In genomic region chr12:91742916-91743315, GRCm38 (mm10) we compare ENCODE assay signal across 21 mouse cellular contexts. TPM values are rescaled to one million over a fixed set of nuclear protein-coding genes. Genes with fewer than 3 reads are reported as not detected.
DNase-seq lines count a peak whose midpoint lies in the region; ATAC-seq and TF ChIP-seq lines count a peak whose summit lies in the region.
"Had no signal": no experiment of that assay in that cellular context is flagged by ENCODE, and none has a peak within 500 bp of the region (broad histone marks: within the 10 kb centered on the region; RNA-seq: fewer than 3 reads in every experiment).

No protein-coding gene starts in this region.

- ATAC-seq in erythroblast, adult 5-6 weeks (replicated peaks; ENCODE audit: low FRiP score, poor library complexity, severe bottlenecking): no peak
- ATAC-seq in heart, embryonic 13.5 days (ENCODE audit: extremely low read depth, insufficient number of reproducible peaks, low FRiP score, low TSS enrichment): no peak
- ATAC-seq in liver, embryonic 11.5 days (replicated peaks; ENCODE audit: low FRiP score): no peak
- ATAC-seq in liver, embryonic 14.5 days (ENCODE audit: insufficient read depth): no peak
- ATAC-seq: activated CD4-positive, CD25-positive, alpha-beta regulatory T cell, adult 4 months; forebrain, embryonic 15.5 days; hindbrain, embryonic 16.5 days had no signal

- WGBS in heart, embryonic 13.5 days: 87% methylated on average over 7 of the region's 7 CpGs
- 74% methylated on average over 7 of the region's 7 CpGs for WGBS in liver, embryonic 11.5 days
- WGBS in liver, embryonic 14.5 days (ENCODE audit: insufficient replicate concordance): 51% methylated on average over 7 of the region's 7 CpGs

- no peak overlapping the region for H3K27ac ChIP-seq in heart, embryonic 13.5 days (replicated peaks)
- H3K27ac ChIP-seq in liver, embryonic 11.5 days (ENCODE audit: low read depth, low read length): no peak overlapping the region
- H3K27ac ChIP-seq in liver, embryonic 14.5 days: no peak overlapping the region
- H3K27ac ChIP-seq: forebrain, embryonic 12.5 days; forebrain, embryonic 15.5 days; hindbrain, embryonic 10.5 days; hindbrain, embryonic 13.5 days had no signal

- H3K4me3 ChIP-seq in erythroblast, embryonic 14.5 days (replicated peaks): peak overlapping the region; percentile 17
- H3K4me3 ChIP-seq in heart, embryonic 13.5 days: no peak overlapping the region; the same call in 1 of the 2 replicates
- H3K4me3 ChIP-seq in liver, embryonic 11.5 days (ENCODE audit: low read depth, low read length): no peak overlapping the region
- H3K4me3 ChIP-seq in liver, embryonic 14.5 days (ENCODE audit: insufficient read depth in 1 of 2, low read depth in 2 of 2, low read length in 2 of 2): peak overlapping the region; percentile 25 to 65; a peak in 3 of 4 replicates
- H3K4me3 ChIP-seq: forebrain, embryonic 12.5 days; forebrain, embryonic 15.5 days; hindbrain, embryonic 10.5 days; hindbrain, embryonic 13.5 days had no signal

- no peaks in the 10 kb centered on the region for H3K9me3 ChIP-seq in erythroblast, embryonic 14.5 days (ENCODE audit: control insufficient read depth, low read length)
- H3K9me3 ChIP-seq in heart, embryonic 13.5 days: no peaks in the 10 kb centered on the region
- no peaks in the 10 kb centered on the region for H3K9me3 ChIP-seq in liver, embryonic 11.5 days (ENCODE audit: control insufficient read depth, low read length)
- H3K9me3 ChIP-seq in liver, embryonic 14.5 days (ENCODE audit: control insufficient read depth, low read length): no peaks in the 10 kb centered on the region
- H3K9me3 ChIP-seq: forebrain, embryonic 12.5 days; forebrain, embryonic 15.5 days; hindbrain, embryonic 10.5 days; hindbrain, embryonic 13.5 days had no signal

- H3K4me1 ChIP-seq in erythroblast, embryonic 14.5 days (ENCODE audit: control insufficient read depth): peaks cover 59% of the 10 kb centered on the region
- peaks cover 17% of the 10 kb centered on the region for H3K4me1 ChIP-seq in heart, embryonic 13.5 days
- H3K4me1 ChIP-seq in liver, embryonic 11.5 days (replicated peaks; ENCODE audit: control insufficient read depth, insufficient read depth, low read length): peaks cover 28% of the 10 kb centered on the region
- H3K4me1 ChIP-seq in liver, embryonic 14.5 days (replicated peaks; ENCODE audit: control insufficient read depth in 2 of 2, insufficient read depth in 2 of 2, low read length in 1 of 2): peaks cover 41 to 44% of the 10 kb centered on the region in 2 experiments

- intact Hi-C loops in heart, postnatal 10 days (cut with DNase I): no loop called here
- intact Hi-C loops in left cerebral cortex, postnatal 4 days (cut with DNase I): no loop called here

- DNase-seq in heart, postnatal 10 days: no peak
- no peak for DNase-seq in liver, embryonic 11.5 days (ENCODE audit: low spot score)
- DNase-seq in liver, embryonic 14.5 days (ENCODE audit: low read depth in 3 of 3, low spot score in 3 of 3): no peak
- no peak for DNase-seq in lung, postnatal 36 days
- no peak for DNase-seq in left cerebral cortex, postnatal 4 days
- DNase-seq: adrenal gland, adult 8-10 months; adrenal gland, postnatal 25 days; cerebellum, adult 11-12 months; cerebellum, adult 8-10 months; cerebellum, postnatal 10 days; gastrocnemius, postnatal 25 days; heart, postnatal 36 days had no signal

- TF ChIP-seq EP300 in liver, embryonic 14.5 days (IDR thresholded peaks at IDR 0.05; ENCODE audit: low read depth): no peak

- H3K27me3 ChIP-seq in erythroblast, embryonic 14.5 days (ENCODE audit: control insufficient read depth): no peaks in the 10 kb centered on the region
- H3K27me3 ChIP-seq in heart, embryonic 13.5 days (replicated peaks): peaks cover 5% of the 10 kb centered on the region; the same call in 1 of the 2 replicates
- H3K27me3 ChIP-seq in liver, embryonic 11.5 days (replicated peaks; ENCODE audit: control insufficient read depth, insufficient read depth, low read length): no peaks in the 10 kb centered on the region
- no peaks in the 10 kb centered on the region for H3K27me3 ChIP-seq in liver, embryonic 14.5 days (ENCODE audit: control insufficient read depth, insufficient read depth, low read length)
- H3K27me3 ChIP-seq: forebrain, embryonic 12.5 days; forebrain, embryonic 15.5 days; hindbrain, embryonic 13.5 days had no signal

- peaks cover 61% of the 10 kb centered on the region for H3K36me3 ChIP-seq in erythroblast, embryonic 14.5 days (ENCODE audit: control insufficient read depth)
- no peaks in the 10 kb centered on the region for H3K36me3 ChIP-seq in heart, embryonic 13.5 days
- H3K36me3 ChIP-seq in liver, embryonic 11.5 days (ENCODE audit: control insufficient read depth, insufficient read depth, low read length): no peaks in the 10 kb centered on the region
- H3K36me3 ChIP-seq in liver, embryonic 14.5 days (replicated peaks; ENCODE audit: control insufficient read depth, insufficient read depth, low read depth): peaks cover 43% of the 10 kb centered on the region
- H3K36me3 ChIP-seq: forebrain, embryonic 15.5 days; hindbrain, embryonic 13.5 days had no signal

- no peak for TF ChIP-seq CTCF in liver, embryonic 14.5 days (IDR thresholded peaks at IDR 0.05; ENCODE audit: low read depth)

- H3K9ac ChIP-seq in heart, embryonic 13.5 days: no peak overlapping the region
- no peak overlapping the region for H3K9ac ChIP-seq in liver, embryonic 11.5 days (ENCODE audit: low read depth, low read length)
- H3K9ac ChIP-seq in liver, embryonic 14.5 days (replicated peaks): no peak overlapping the region; the same call in 1 of the 2 replicates
- H3K9ac ChIP-seq: forebrain, embryonic 12.5 days; forebrain, embryonic 15.5 days; hindbrain, embryonic 13.5 days had no signal

- peak overlapping the region; percentile 38; the same call in 1 of the 2 replicates for H3K4me2 ChIP-seq in heart, embryonic 13.5 days
- peak overlapping the region; percentile 61 for H3K4me2 ChIP-seq in liver, embryonic 11.5 days
- H3K4me2 ChIP-seq in liver, embryonic 14.5 days (ENCODE audit: low read depth): peak overlapping the region; percentile 81
- H3K4me2 ChIP-seq: forebrain, embryonic 12.5 days; forebrain, embryonic 15.5 days; hindbrain, embryonic 13.5 days had no signal

RNA-seq across cellular contexts. Expression of gene Ston2, which starts 45.3 kb away (rescaled TPM):
- polyA plus RNA-seq in erythroblast, embryonic 14.5 days (2012): 3.6 TPM in 2 replicates
- 0.58 and 1.5 TPM in 2 replicates for total RNA-seq in erythroblast, adult 5-6 weeks (2015; ENCODE audit: low replicate concordance)
- 0.70 and 2.0 TPM in 2 replicates for total RNA-seq in erythroblast, adult 5-6 weeks (2017; ENCODE audit: low replicate concordance)
- polyA plus RNA-seq in heart, embryonic 13.5 days (2015; fragmentation: Nextera tagmentation; extraction: Ambion mirVana): 4.0 and 4.3 TPM in 2 replicates
- 1 to 10 TPM; 4.9 to 7.8 TPM for total RNA-seq in heart, postnatal 10 days (2021)
- polyA plus RNA-seq in liver, embryonic 11.5 days (2014; fragmentation: Nextera tagmentation; extraction: Ambion mirVana): 29.1 and 33.6 TPM in 2 replicates
- 21.6 and 26.6 TPM in 2 replicates for polyA plus RNA-seq in liver, embryonic 14.5 days (2012; rRNA removed)
- 15.4 and 16.9 TPM in 2 replicates for polyA plus RNA-seq in liver, embryonic 14.5 days (2014; fragmentation: Nextera tagmentation; extraction: Ambion mirVana)
- 10 to 100 TPM; 14.2 to 16.6 TPM for total RNA-seq in left cerebral cortex, postnatal 4 days (2021)

Comparison
In these comparisons a context has a peak if more than half of its experiments do, and no peak if none do; other contexts are left out.
1. H3K4me3 ChIP-seq: peak in erythroblast, embryonic 14.5 days (single experiment) and liver, embryonic 14.5 days (2 of 2); none in heart, embryonic 13.5 days (single experiment) and liver, embryonic 11.5 days (single experiment).
2. Peak in every context shown above with its lines, with median percentiles within 50 percentile points of each other: H3K4me2 ChIP-seq.